Mouse (Mus musculus) lung, postnatal 36 days (tissue): Measurements from ENCODE around the gene Irf8.
A peak's percentile ranks its signal among the peaks of the same experiment; 100 is the strongest.

ENCODE experiments used
- DNase-seq: peaks from one replicate; pipeline ENCODE4 v3.0.0; 2022; ENCODE audit warnings: mixed read lengths

Irf8 gene

GRCm38 (mm10) chr8:120735770-120736481 lies at the start of gene Irf8:
Irf8 (plus strand) TSS chr8:120736358.
- peak; percentile 89 for DNase-seq

- DNase-seq, result no peak
Observed at GRCm38 (mm10) chr8:120686576-120686975, 49.6 kb upstream of the Irf8 start.

- DNase-seq, result peak; percentile 58
Observed at GRCm38 (mm10) chr8:120687786-120688185, 48.4 kb upstream of the Irf8 start.

GRCm38 (mm10) chr8:120688511-120688910 lies 47.6 kb upstream of the Irf8 start:
- DNase-seq, result no peak

- DNase-seq, result no peak
Observed at GRCm38 (mm10) chr8:120692934-120693333, 43.2 kb upstream of the Irf8 start.

- peak; percentile 72 for DNase-seq
Observed at GRCm38 (mm10) chr8:120693861-120694493, 42.2 kb upstream of the Irf8 start.

GRCm38 (mm10) chr8:120696401-120697153 lies 39.6 kb upstream of the Irf8 start:
- peak; percentile 47 for DNase-seq

- peak; percentile 62 for DNase-seq
Observed at GRCm38 (mm10) chr8:120697154-120697978, 38.8 kb upstream of the Irf8 start.

- DNase-seq, result peak; percentile 30
Observed at GRCm38 (mm10) chr8:120697979-120698272, 38.2 kb upstream of the Irf8 start.

GRCm38 (mm10) chr8:120698426-120698825 lies 37.7 kb upstream of the Irf8 start:
- peak; percentile 30 for DNase-seq

- DNase-seq, result peak; percentile 16
Observed at GRCm38 (mm10) chr8:120699079-120699478, 37.1 kb upstream of the Irf8 start.

- DNase-seq, result no peak
Observed at GRCm38 (mm10) chr8:120699565-120699964, 36.6 kb upstream of the Irf8 start.

GRCm38 (mm10) chr8:120700053-120700452 lies 36.1 kb upstream of the Irf8 start:
- peak; percentile 12 for DNase-seq

- no peak for DNase-seq
Observed at GRCm38 (mm10) chr8:120701758-120702465, 34.2 kb upstream of the Irf8 start.

- peak; percentile 52 for DNase-seq
Observed at GRCm38 (mm10) chr8:120704203-120704602, 32.0 kb upstream of the Irf8 start.

- DNase-seq, result no peak
Observed at GRCm38 (mm10) chr8:120705163-120705562, 31.0 kb upstream of the Irf8 start.

- DNase-seq, result no peak
Observed at GRCm38 (mm10) chr8:120706193-120706592, 30.0 kb upstream of the Irf8 start.

- no peak for DNase-seq
Observed at GRCm38 (mm10) chr8:120709176-120709575, 27.0 kb upstream of the Irf8 start.

GRCm38 (mm10) chr8:120715200-120715599 lies 21.0 kb upstream of the Irf8 start:
- no peak for DNase-seq

GRCm38 (mm10) chr8:120715996-120716680 lies 20.0 kb upstream of the Irf8 start:
- DNase-seq, result no peak

- no peak for DNase-seq
Observed at GRCm38 (mm10) chr8:120719586-120720236, 16.4 kb upstream of the Irf8 start.
